Mouse (Mus musculus): ENCODE measurements at regions not wholly inside any gene's neighbourhood (a gene's known extent, or its start where the extent isn't known, plus 50 kb on each side); places are given as distances from the start of the nearest gene placed in this dataset.

DNA sequence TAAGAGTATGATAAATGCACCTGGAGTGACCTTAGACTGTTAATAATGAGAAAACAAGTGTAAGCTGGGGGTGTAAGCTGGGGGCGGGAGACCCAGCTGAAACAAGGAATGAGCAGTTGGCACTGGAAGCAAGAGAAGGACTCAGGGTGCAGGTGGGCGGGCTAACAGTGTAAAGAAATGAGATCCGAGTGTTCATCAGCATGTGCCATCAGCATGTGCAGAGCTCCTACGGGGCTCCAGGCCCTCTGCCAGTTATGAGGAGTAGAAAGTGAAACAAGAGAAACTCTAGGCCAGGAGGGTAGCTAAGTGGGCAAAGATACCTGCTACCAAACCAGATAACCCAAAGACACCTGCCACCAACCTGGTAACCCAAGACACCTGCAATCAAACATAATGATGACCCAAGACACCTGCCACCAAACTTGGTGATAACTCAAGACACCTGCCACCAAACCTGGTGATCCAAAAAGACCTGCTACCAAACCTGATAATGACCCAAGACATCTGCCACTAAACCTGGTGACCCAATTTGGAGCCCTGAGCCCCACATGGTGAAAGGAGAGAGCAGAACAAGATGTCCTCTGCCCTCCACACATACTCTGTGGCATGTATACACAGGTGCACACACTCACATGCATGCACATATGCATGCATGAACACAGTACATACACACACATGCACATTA, 120.1 kb upstream of the Ctnnb1 start:
- in situ Hi-C loops (cut with MseI, MboI): no loop called here

DNA sequence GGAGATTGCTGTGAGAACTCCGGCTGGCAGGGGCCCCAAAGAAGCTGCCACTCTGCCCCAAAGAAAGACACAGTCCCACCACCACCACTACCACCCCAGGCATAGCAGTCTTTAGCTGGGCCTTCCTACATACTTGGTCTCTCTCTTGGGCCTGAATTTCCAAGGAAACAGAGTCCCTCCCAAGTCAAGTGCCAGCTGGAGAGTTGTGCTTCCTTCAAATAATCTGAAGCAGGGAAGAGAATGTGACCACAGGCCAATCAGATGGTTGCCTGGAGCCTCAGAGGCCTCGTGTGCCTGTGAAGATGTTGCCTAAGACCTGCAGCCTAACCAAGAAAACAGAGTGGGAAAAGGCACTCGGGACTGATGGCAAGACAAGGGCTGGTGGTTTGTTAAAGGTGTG, 117.5 kb upstream of the Ctnnb1 start:
- in situ Hi-C loops (cut with MseI, MboI): no loop called here

DNA sequence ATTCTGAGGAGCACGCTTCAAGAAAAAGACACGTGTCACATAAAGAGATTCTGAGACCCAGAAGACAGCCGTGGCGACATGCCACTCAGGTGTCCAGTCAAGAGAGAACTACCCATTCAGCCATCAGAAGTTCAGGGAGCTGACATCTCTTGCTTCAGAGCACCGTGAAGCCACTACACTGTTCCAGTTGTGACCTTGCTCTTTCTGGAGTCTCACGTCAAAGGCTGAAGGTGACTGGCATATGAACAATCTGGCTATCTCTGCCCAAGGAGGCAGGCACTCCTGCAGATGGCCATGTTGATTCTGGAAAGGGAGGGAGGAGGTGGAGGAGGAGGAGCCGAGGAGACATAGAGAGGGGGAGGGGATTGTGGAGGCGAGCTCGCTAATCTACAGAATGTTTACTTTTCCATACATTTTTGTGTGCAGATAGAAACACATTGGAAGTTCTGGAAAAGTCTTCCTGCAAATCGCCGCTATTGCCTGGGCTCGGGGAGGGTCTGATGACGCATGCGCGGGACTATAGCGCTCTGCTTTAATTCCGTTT, 116.3 kb upstream of the Ctnnb1 start:
- in situ Hi-C loops (cut with MseI, MboI): no loop called here

DNA sequence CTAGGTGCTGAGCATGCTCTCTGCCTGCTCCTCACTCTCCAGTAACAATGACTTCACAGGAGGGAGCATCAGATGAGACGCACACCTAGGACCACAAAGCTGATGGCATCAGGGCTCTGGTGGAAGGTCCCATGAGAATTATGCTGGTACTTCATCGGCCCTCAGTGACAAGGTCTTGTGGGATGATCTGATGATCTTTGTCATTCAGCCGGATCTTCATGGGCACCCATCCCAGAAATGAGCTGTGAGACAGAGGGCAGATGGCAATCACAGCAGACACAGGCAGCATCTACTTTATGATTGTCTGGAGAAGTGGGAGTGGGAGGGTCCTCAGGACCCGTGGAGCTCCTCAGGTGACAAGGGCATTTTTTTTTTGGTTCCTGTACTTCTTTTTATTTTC, 114.7 kb upstream of the Ctnnb1 start:
- in situ Hi-C loops (cut with MseI, MboI): no loop called here

DNA sequence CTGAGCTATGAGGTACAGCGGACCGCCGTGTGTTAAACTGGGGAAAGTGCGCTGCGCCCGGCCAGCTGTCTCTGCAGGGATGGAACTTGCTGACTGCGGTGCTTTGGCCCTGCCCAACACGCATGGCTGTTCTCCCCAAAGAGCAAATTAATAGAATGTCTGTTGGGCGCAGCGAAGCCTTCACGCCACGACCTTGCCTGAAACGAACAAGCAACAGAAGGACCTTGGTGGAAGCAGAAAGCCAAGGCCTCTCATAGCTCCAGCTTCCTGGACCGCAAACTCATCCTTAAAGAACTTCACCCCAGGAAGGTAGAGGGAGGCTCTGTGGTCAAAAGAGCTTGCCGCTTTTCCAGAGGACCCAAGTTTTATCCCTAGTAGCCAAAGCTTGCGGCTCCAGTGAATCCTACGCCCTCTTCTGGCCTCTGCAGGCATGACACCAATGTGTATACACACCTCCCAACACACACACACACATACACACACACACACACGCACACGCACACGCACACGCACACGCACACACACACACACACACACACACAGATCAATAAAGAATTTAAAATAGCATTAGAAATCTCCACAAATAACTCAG, 110.2 kb upstream of the Ctnnb1 start:
- in situ Hi-C loops (cut with MseI, MboI): no loop called here

DNA sequence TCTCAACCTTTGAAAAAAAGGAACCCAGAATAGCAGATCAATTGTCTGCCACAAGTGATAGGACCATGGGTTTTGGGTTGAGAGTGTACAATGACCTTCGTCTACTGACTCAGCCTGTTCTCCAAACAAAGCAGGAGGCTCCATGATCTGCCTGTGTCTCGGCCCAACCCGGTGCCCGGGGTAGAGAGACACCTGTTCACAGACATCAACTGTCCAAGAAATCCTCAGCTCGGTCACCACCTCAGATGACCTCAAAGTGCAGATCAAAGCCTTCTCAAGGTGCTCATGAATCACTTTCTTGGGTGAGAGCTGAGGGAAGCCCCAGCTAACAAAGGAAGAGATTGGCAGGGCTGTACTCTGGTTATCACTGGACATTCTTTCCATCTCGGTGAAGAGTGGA, 108.1 kb upstream of the Ctnnb1 start:
- in situ Hi-C loops (cut with MseI, MboI): no loop called here

DNA sequence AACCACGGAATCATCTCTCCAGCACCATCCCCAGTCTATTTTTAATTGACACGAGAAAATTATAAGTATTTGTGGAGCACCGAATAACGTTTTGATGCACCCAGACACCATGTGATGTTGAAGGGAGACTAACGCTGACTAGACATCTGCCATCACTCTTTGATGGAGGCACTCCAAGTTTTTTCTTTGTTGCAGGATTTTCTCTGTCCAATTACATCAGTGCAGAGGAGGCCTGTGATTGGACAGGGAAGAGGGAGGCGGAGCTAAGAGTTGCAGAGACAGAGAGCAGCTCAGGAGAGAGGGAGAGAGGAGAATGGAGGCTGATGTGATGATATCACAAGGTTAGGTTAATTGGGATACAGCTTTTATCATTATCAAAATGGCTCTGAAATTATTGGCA, 105.6 kb upstream of the Ctnnb1 start:
- in situ Hi-C loops (cut with MseI, MboI): no loop called here

DNA sequence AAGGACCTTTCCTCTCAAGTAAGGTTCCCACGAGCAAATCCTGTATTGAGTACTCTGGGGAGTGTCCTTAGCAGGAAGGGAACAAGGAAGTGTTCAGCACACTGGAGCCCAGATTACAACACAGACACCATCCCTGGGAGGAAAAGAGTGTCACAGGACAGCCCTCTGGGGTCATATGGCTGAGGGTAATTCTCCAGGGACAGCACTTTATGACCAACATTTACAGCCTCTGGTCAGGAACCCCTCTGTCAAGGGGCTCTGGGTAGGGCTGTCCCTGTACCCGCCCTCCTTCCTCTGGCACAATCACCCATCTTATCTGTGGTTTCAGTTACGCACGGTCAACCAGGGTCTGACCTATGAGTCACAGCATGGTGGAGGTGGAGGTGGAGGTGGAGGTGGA, 102.8 kb upstream of the Ctnnb1 start:
- in situ Hi-C loops (cut with MseI, MboI): no loop called here

DNA sequence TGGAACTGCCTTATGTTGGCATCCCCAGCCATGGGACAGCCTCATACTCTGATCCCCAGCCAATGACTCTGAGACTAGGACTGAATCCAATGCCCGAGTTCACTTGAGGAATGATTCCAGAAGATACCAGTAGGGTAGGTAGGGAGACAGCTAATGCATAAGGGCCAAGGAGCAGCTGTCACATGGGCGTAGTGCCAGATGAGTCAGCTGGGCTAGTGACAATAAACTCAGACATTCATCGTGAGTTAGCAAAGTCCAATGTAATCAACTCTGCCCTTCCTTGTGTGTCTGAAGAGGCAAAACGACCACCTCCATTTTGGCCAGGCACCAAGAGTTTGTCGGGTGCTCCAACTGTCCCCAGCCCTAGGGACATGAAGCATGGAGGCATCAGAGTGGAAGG, 98.5 kb upstream of the Ctnnb1 start:
- in situ Hi-C loops (cut with MseI, MboI): no loop called here

DNA sequence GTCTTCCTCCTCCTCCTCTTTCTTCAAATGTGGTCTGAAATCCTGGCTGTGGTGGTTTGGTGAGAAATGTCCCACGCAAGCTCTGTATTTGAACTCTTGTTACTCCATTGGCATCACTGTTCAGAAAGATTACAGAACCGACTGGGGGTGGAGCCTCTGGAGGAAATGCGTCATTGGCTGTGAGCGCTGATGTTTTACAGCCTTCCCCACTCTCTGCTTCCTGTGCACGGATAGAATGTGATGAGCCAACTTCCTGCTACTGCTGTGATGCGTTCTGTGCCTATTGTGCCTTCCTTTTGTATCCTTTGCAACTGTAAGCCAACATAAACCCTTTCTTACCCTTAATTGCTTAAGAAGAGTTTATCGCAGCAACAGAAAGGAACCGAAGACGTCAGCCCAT, 94.8 kb upstream of the Ctnnb1 start:
- in situ Hi-C loops (cut with MseI, MboI): no loop called here

DNA sequence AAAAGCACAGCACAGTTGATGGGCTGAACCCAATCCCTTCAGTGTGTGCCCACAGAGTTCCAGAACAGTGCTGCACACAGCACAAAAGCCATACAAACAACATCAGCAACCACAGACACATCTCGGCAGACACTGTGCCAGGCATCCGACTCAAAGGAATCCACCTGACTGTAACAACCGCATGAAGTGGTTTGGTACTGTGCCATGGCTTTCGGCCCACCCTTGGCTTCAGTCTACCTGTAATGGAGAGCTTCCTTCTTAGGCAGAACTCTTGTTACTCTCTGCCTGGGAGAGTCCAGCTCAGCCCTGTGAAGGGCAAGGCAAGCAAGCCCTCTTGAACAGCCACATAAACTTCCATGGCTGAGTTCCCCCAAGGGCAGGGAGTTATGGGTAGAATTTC, 93.4 kb upstream of the Ctnnb1 start:
- in situ Hi-C loops (cut with MseI, MboI): no loop called here

DNA sequence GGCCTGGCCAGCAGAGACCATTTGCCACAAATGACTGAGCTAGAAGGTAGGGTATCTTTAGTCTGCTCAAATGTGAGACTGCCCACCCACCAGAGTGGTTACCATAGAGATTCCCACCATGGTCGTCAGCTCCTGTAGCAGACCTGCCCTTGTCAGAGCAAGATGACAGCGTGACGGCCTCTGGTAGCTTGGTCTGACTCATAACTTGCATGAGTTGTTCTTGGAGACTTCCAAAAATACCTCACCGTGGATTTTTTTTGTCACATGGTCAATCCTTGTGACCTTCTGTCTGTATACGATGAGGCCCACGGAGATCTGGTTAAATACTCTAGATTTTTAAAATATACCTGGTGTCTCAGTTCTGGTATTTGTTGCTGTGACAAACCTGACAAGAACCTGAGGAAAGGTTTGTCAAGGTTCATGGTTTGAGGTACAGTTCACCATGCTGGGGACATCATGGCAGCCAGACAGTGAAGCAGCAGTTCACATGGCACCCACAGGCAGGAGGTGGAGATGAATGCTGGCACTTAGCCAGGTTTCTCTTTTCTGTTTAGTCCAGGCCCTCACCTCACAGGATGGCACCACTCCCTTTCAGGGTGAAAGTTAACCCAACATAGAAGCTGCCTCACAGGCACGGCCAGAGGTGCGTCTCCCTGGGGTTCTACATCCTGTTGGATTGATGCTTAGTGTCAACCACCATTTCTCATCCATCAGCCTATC, 91.4 kb upstream of the Ctnnb1 start:
- in situ Hi-C loops (cut with MseI, MboI): no loop called here

DNA sequence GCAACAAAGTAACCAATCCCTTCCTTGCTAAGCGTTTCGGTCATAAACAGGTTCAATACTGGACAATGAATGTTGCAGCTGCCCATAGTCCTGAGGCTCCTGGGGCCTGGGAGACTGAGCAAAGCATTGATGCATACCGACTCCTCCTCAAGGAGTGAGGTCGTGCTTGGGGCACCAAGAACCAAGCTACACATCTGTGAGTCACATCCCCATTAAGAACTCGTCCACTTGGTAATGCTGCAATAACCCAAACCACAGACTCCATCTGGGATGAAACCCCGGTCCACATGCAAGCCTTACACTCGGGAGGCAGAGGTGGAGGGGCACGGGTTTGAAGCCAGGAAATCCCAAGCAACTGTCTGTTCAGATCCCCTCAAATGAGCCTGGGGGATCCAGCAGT, 85.3 kb upstream of the Ctnnb1 start:
- in situ Hi-C loops (cut with MseI, MboI): no loop called here

DNA sequence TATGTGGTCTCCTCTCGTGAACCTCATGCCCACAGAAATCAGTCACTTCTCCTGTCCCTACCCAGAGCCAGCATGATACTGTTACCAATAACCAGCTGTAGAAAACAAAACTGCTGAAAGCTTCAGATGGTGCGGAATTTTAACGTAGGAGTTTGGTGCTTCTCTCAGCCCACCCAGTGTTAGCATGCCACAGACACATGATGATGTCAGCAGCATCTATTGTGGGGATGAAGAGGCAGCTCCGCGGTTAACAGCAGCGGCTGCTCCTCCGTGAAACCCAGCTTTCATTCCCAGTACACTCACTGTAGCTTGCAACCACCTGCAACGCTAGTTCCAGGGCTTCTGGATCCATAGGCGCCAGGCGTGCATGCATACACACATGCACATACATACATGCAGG, 83.5 kb upstream of the Ctnnb1 start:
- in situ Hi-C loops (cut with MseI, MboI): no loop called here

DNA sequence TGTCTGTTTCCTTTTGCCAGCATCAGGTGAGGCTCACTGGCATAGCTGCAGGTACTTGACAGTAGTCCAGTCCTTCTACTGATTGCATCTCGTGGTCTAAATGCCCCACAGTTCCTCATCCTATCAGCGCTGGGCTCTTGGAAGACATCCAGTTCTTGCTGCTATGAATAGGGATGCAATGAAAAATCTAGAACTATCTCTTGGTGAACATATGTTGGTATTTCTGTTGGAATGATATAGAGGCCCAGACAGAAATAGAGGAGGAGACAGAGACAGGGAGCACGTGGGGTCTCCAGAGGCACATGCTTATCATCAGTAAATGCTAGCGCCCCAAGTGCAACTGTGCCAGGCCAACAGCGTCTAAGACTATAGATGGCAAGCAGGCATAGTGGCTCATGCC, 81.4 kb upstream of the Ctnnb1 start:
- in situ Hi-C loops (cut with MseI, MboI): no loop called here

DNA sequence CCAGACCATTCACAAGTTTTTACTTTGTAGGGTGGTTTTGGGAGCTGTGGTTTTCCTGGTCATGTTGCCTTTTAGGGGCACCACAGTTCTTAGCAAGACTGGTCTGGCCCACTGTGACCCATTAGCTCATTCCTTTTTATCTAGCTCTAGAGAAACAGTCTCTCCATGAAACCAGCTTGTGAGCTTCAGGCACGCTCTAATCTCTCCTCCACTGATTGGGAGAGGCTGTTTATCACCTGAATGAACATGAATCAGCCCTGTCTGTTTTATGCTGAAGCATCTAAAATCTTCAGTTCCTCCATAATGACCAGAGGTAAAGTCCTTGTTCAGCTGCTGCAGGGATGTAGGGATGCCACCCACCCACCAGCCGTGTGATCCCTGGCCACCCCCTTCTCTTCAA, 80.1 kb upstream of the Ctnnb1 start:
- in situ Hi-C loops (cut with MseI, MboI): no loop called here

DNA sequence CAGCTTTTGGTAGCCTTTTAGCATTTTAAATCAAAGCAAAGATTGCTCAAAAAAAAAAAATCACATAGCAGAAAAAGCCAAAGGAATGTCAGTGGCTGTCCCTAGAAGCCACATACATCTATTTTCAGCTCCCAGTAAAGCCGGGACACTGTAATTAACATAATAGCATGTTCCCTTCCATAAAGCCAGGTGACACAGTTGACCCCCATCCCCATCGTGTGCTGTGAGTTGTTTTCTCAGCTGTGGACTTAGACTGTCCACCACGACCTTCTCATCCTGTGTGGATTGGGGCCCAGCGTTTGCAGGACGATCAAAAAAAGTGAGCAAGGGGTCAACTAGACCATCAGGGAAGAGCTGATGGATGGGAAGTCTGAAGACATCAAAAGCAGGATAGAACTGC, 78.9 kb upstream of the Ctnnb1 start:
- in situ Hi-C loops (cut with MseI, MboI): no loop called here

DNA sequence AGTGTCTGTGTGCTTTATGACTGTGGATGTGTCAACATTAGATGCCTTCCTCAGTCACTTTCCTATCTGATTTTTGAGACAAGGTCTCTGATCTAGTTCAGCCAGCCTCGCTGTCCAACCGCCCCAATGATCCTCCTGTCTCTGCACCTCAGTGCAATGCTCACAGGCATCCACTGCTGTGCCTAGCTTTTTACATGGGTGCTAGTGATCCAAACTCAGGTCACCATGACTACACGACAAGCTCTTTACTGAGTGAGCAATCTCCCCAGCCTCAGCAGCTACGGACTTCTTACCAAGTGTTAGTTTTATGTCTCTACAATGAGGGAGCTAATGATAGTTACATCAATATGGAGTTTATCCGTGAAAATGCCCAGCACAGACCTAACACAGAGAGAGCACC, 77.1 kb upstream of the Ctnnb1 start:
- in situ Hi-C loops (cut with MseI, MboI): no loop called here

DNA sequence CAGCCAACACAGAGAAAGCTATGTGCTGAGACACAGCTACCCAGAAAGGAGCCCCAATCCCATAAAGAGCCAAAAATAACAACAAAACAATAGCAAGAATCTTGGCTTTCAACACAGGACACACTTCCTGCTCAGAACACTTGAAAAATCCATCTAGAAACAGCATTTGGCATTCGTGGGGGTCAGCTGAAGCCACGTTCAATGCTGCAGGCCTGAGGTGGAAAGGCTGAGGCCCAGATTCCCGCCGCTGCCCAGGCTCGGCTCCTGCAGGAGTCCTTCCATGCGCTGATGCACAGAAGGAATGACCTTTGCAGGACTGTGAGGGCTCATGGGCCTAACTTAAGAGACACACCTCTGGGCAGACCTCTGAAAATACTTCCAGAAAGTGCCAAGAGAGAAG, 76.4 kb upstream of the Ctnnb1 start:
- in situ Hi-C loops (cut with MseI, MboI): no loop called here

DNA sequence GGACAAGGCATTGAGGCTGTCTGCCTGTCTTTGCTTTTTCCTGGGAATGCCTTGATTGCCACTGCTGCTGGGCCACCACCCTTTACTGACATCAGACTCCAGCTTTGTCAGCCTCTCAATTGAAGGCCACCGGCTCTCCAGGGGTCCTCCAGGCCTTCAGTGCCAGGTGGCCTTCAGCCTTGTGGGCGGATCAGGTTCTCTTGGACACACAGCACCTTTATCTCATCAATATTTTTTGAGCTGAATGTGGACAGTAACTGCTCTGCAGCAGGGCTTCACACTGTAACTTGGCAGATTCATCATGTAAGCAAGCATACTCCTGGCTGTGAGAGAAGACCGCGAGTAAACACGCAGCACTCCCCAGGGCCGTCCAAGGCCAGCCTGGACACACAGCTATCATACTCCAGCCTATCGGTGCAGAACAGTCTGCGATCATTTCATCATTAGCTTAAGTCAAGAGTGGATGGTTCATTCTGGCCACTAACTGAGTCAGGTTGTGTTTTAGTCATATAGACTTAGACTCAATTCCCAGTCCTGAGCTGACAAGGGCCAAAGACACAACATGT, 75.9 kb upstream of the Ctnnb1 start:
- in situ Hi-C loops (cut with MseI, MboI): no loop called here

DNA sequence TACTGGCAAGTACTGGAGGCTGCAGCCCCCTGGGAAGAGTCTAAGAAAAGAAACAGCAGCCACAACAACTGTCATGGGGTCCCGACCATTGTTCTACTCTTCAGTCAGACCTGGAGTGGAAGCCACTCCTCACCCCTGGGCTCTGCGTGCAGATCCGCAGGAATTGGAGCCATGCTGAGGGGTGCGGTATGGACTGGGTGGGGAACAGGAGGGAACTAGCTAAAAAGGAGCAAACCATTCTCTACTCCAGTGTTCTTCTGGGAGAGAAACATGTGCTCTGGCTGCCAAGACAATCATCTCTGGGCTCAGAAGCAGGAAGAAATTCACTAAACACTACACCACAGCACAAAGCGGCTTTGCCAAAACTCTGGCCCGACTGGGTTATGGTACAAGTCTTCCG, 74.7 kb upstream of the Ctnnb1 start:
- in situ Hi-C loops (cut with MseI, MboI): no loop called here

DNA sequence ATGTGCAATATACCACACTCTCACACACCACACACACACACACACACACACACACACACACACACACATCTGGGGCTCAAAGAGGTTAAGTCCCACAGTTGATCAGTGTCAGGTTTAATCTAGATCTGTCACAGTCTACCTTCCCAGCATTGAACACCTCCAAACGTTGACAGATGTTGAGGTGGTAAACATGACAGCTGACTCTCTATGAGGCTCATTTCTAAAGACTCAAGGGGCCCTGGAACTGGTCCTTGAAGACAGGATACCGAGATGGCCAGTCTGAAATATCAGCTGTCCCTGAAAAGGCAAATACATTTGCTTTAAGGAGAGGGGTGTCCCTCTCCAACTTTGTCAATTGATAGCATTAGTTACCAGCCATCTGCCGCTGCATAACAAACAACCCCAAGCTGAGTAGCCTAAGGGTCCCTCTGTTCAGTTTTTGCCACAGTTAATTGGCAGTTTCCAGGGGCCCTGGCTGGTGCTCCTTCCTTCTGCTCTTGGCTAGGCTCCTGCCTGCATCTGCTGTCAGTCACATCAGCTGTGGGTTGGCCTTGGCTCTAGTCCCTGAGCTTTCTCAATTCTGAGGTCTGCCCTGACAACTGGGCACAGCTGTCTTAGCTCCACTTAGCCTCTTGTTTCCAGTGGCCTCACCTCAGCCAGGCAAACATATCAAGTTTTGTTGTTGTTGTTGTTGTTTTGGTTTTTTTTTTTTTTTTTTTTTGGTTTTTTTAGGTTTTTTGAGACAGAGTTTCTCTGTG, 73.5 kb upstream of the Ctnnb1 start:
- in situ Hi-C loops (cut with MseI, MboI): no loop called here

Data from mouse trophoblast stem cell (cell line).